In the genomic region with DNA sequence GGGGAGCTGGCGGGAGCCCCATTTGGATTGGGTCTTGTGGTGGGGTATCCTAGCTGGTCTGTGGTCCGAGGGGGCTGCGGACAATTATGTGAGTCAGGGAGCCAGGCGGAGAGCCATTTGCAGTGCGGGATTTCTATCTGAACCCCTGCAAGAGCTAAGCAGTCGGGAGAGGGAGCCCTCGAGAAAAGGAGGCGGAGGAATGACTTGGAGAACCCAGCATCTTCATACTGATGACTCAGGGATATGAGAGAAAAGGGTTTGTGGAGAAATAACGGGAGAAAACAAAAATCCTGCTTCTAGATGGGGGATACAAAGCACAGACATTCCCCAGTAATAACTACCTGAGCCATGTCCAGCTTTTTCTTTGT, we compare ENCODE assay signal across 8 mouse cellular contexts. TPM values are rescaled to one million over a fixed set of nuclear protein-coding genes. Genes with fewer than 3 reads are reported as not detected.
DNase-seq lines count a peak whose midpoint lies in the region; ATAC-seq lines count a peak whose summit lies in the region.

No protein-coding gene starts in this region.

- H3K9ac ChIP-seq in forebrain, embryonic 15.5 days (replicated peaks), result peak overlapping the region; percentile 81; the same call in 1 of the 2 replicates
- H3K9ac ChIP-seq in midbrain, embryonic 12.5 days (replicated peaks), result peak overlapping the region; percentile 76; the same call in 1 of the 2 replicates

- peak overlapping the region; percentile 96 for H3K27ac ChIP-seq in forebrain, embryonic 15.5 days (replicated peaks)
- peak overlapping the region; percentile 95 for H3K27ac ChIP-seq in midbrain, embryonic 12.5 days (replicated peaks)

- no peaks in the 10 kb centered on the region for H3K9me3 ChIP-seq in forebrain, embryonic 15.5 days
- no peaks in the 10 kb centered on the region for H3K9me3 ChIP-seq in midbrain, embryonic 12.5 days

- peak overlapping the region; percentile 92 for H3K4me2 ChIP-seq in forebrain, embryonic 15.5 days (replicated peaks)
- H3K4me2 ChIP-seq in midbrain, embryonic 12.5 days (replicated peaks), result peak overlapping the region; percentile 93

- H3K4me3 ChIP-seq in forebrain, embryonic 15.5 days, result peak overlapping the region; percentile 90
- H3K4me3 ChIP-seq in midbrain, embryonic 12.5 days, result peak overlapping the region; percentile 79

- under 1% methylated on average over 9 of the region's 9 CpGs for whole genome bisulfite sequencing in forebrain, embryonic 15.5 days
- under 1% methylated on average over 9 of the region's 9 CpGs for WGBS in midbrain, embryonic 12.5 days

- ATAC-seq in forebrain, embryonic 15.5 days (replicated peaks), result peak; percentile 80
- no peak; the same call in 1 of the 2 replicates for ATAC-seq in midbrain, embryonic 12.5 days (ENCODE audit: low FRiP score, low read depth)

- peaks cover 7% of the 10 kb centered on the region; the same call in 1 of the 2 replicates for H3K27me3 ChIP-seq in forebrain, embryonic 15.5 days
- peaks cover 23% of the 10 kb centered on the region for H3K27me3 ChIP-seq in midbrain, embryonic 12.5 days

- peak; percentile 41 for DNase-seq in adrenal gland, postnatal 25 days
- no peak for DNase-seq in adrenal gland, postnatal 4 days (ENCODE audit: low spot score in 2 of 2)
- peak; percentile 76 for DNase-seq in right cerebral cortex, postnatal 4 days
- no peak for DNase-seq in right cerebral cortex, adult 18-20 months
- DNase-seq in kidney, postnatal 10 days, result peak; percentile 75
- DNase-seq in layer of hippocampus, adult 9-11 months, result no peak

- H3K4me1 ChIP-seq in forebrain, embryonic 15.5 days, result peaks cover 27% of the 10 kb centered on the region
- peaks cover 21% of the 10 kb centered on the region for H3K4me1 ChIP-seq in midbrain, embryonic 12.5 days

- H3K36me3 ChIP-seq in forebrain, embryonic 15.5 days, result no peaks in the 10 kb centered on the region
- no peaks in the 10 kb centered on the region for H3K36me3 ChIP-seq in midbrain, embryonic 12.5 days

RNA-seq across cellular contexts. Expression of a gene that starts 1.4 kb away (rescaled TPM):
- total RNA-seq in adrenal gland, postnatal 25 days (2021), result 7.6 and 13.4 TPM in 2 replicates
- total RNA-seq in adrenal gland, postnatal 4 days (2021), result 10 to 100 TPM; 16.1 to 18.0 TPM
- polyA plus RNA-seq in forebrain, embryonic 15.5 days (2015; fragmentation: Nextera tagmentation; extraction: Ambion mirVana), result 25.5 and 26.8 TPM in 2 replicates
- 17.8 and 19.9 TPM in 2 replicates for polyA plus RNA-seq in midbrain, embryonic 12.5 days (2016; fragmentation: Nextera tagmentation; extraction: Ambion mirVana)

Comparison
In these comparisons a context has a peak if more than half of its experiments do, and no peak if none do; other contexts are left out.
1. DNase-seq: peak in adrenal gland, postnatal 25 days (single experiment), right cerebral cortex, postnatal 4 days (single experiment) and kidney, postnatal 10 days (single experiment); none in adrenal gland, postnatal 4 days (0 of 2), right cerebral cortex, adult 18-20 months (single experiment) and layer of hippocampus, adult 9-11 months (single experiment).